ENCODE assay signal across 9 mouse cellular contexts in genomic region chr15:12037217-12037616, GRCm38 (mm10). TPM values are rescaled to one million over a fixed set of nuclear protein-coding genes. Genes with fewer than 3 reads are reported as not detected.
DNase-seq lines count a peak whose midpoint lies in the region; ATAC-seq and TF ChIP-seq lines count a peak whose summit lies in the region.
"Had no signal": no experiment of that assay in that cellular context is flagged by ENCODE, and none has a peak within 500 bp of the region (broad histone marks: within the 10 kb centered on the region; RNA-seq: fewer than 3 reads in every experiment).

No protein-coding gene starts in this region.

- no peak overlapping the region for H3K4me3 ChIP-seq in lung, embryonic 14.5 days (ENCODE audit: low read depth, low read length)
- no peak overlapping the region for H3K4me3 ChIP-seq in midbrain, embryonic 15.5 days
- H3K4me3 ChIP-seq: stomach, embryonic 15.5 days had no signal

- H3K27ac ChIP-seq in lung, embryonic 14.5 days (ENCODE audit: low read depth) = no peak overlapping the region
- no peak overlapping the region for H3K27ac ChIP-seq in midbrain, embryonic 15.5 days
- H3K27ac ChIP-seq: stomach, embryonic 15.5 days had no signal

- peak; percentile 30; the same call in 1 of the 2 replicates for TF ChIP-seq CTCF in lung, embryonic 14.5 days (IDR thresholded peaks at IDR 0.05; ENCODE audit: low read depth)

- DNase-seq in right cerebral cortex, adult 2 months (ENCODE audit: low spot score in 2 of 2) = peak; percentile 21 to 26
- no peak for DNase-seq in right cerebral cortex, postnatal 14 days
- peak; percentile 25 for DNase-seq in T-cell, adult 2 months (ENCODE audit: low spot score)
- peak; percentile 31 for DNase-seq in lung, embryonic 14.5 days
- peak; percentile 62 for DNase-seq in thymus, postnatal 0 days (ENCODE audit: low spot score)
- DNase-seq in layer of hippocampus, adult 8-10 months (ENCODE audit: low spot score in 2 of 2) = no peak
- DNase-seq in left cerebral cortex, adult 18-20 months (ENCODE audit: low spot score in 2 of 2) = no peak

- H3K9ac ChIP-seq in lung, embryonic 14.5 days = no peak overlapping the region
- no peak overlapping the region for H3K9ac ChIP-seq in midbrain, embryonic 15.5 days
- H3K9ac ChIP-seq: stomach, embryonic 15.5 days had no signal

- H3K4me1 ChIP-seq in lung, embryonic 14.5 days (ENCODE audit: insufficient read depth) = no peaks in the 10 kb centered on the region
- H3K4me1 ChIP-seq in midbrain, embryonic 15.5 days = peaks cover 21% of the 10 kb centered on the region

- H3K4me2 ChIP-seq in lung, embryonic 14.5 days = no peak overlapping the region
- no peak overlapping the region for H3K4me2 ChIP-seq in midbrain, embryonic 15.5 days
- H3K4me2 ChIP-seq: stomach, embryonic 15.5 days had no signal

- no peak for ATAC-seq in lung, embryonic 14.5 days (ENCODE audit: insufficient read depth)
- no peak for ATAC-seq in midbrain, embryonic 15.5 days (replicated peaks)

- no peaks in the 10 kb centered on the region for H3K9me3 ChIP-seq in lung, embryonic 14.5 days (ENCODE audit: low read depth, low read length)
- H3K9me3 ChIP-seq in midbrain, embryonic 15.5 days = no peaks in the 10 kb centered on the region
- H3K9me3 ChIP-seq: stomach, embryonic 15.5 days had no signal

- no peaks in the 10 kb centered on the region for H3K27me3 ChIP-seq in lung, embryonic 14.5 days (ENCODE audit: insufficient read depth, low read length)
- no peaks in the 10 kb centered on the region for H3K27me3 ChIP-seq in midbrain, embryonic 15.5 days (replicated peaks)
- H3K27me3 ChIP-seq: stomach, embryonic 15.5 days had no signal

- H3K36me3 ChIP-seq in lung, embryonic 14.5 days (ENCODE audit: insufficient read depth) = no peaks in the 10 kb centered on the region
- H3K36me3 ChIP-seq in midbrain, embryonic 15.5 days (replicated peaks) = no peaks in the 10 kb centered on the region
- H3K36me3 ChIP-seq: stomach, embryonic 15.5 days had no signal

- WGBS in lung, embryonic 14.5 days = 45% methylated on average over 7 of the region's 7 CpGs
- WGBS in midbrain, embryonic 15.5 days = 55% methylated on average over 7 of the region's 7 CpGs

RNA-seq across cellular contexts. Expression of gene Sub1, which starts 40.4 kb away (rescaled TPM):
- 671 and 746 TPM in 2 replicates for polyA plus RNA-seq in lung, embryonic 14.5 days (2014; fragmentation: Nextera tagmentation; extraction: Ambion mirVana)
- 1,079 and 1,123 TPM in 2 replicates for polyA plus RNA-seq in thymus, postnatal 0 days (2015; fragmentation: Nextera tagmentation; extraction: Ambion mirVana)
- polyA plus RNA-seq in midbrain, embryonic 15.5 days (2015; fragmentation: Nextera tagmentation; extraction: Ambion mirVana) = 469 and 476 TPM in 2 replicates
- total RNA-seq in layer of hippocampus, adult 8-10 months (2022) = 100 to 1,000 TPM; 264 to 299 (median 284) TPM
- total RNA-seq in left cerebral cortex, adult 18-20 months (2021) = 100 to 1,000 TPM; 299 to 323 TPM

Comparison
In these comparisons a context has a peak if more than half of its experiments do, and no peak if none do; other contexts are left out.
1. DNase-seq: peak in right cerebral cortex, adult 2 months (2 of 2), T-cell, adult 2 months (single experiment), lung, embryonic 14.5 days (single experiment) and thymus, postnatal 0 days (single experiment); none in right cerebral cortex, postnatal 14 days (single experiment), layer of hippocampus, adult 8-10 months (0 of 2) and left cerebral cortex, adult 18-20 months (0 of 2).